Mouse (Mus musculus): Measurements from ENCODE around the gene Fkbp9. TPM values are rescaled to one million over a fixed set of nuclear protein-coding genes. Genes with fewer than 3 reads are reported as not detected.

Fkbp9 gene
- total and polyA plus RNA-seq, 2 experiments from 2014 or later = 90.2 to 123 TPM

DNA sequence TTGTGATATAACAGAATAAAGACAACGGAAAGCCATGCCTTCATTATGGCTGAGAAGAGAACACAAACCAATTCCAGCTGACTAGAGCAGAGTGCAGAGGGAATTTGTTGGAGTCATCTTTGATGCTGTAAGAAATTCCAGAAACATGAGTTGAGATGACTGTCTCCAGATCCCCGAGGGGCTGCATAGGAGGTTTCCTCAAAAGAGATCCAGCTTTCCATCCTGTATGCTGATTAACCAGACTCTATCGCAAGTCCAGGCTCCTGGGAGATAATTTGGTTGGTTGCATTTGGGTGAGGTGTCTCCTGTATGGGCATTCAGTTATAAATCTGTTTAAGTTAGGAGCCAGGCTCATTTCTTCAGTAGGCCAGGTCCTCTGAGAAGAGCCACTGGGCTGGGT is 5.8 kb downstream of the Fkbp9 start:
- H3K4me3 ChIP-seq (ENCODE audit: low read depth, low read length) = no peak overlapping the region
- H3K4me1 ChIP-seq (ENCODE audit: control insufficient read depth, insufficient read depth) = peaks cover 5% of the 10 kb centered on the region; the same call in 1 of the 2 replicates
- no peak overlapping the region for H3K4me2 ChIP-seq (ENCODE audit: low read depth, low read length)
- H3K27me3 ChIP-seq (ENCODE audit: control insufficient read depth, insufficient read depth, low read length) = no peaks in the 10 kb centered on the region
- H3K36me3 ChIP-seq (replicated peaks; ENCODE audit: control insufficient read depth, insufficient read depth, low read length) = peaks cover 30% of the 10 kb centered on the region
- H3K9ac ChIP-seq (replicated peaks; ENCODE audit: low read depth, low read length) = no peak overlapping the region
- no peaks in the 10 kb centered on the region for H3K9me3 ChIP-seq (replicated peaks; ENCODE audit: control insufficient read depth, low read length)
- TF ChIP-seq EP300 (IDR thresholded peaks at IDR 0.05; ENCODE audit: low read depth) (no peak), CTCF (IDR thresholded peaks at IDR 0.05; ENCODE audit: low read depth) (no peak)
- no peak overlapping the region for H3K27ac ChIP-seq (ENCODE audit: low read depth)
- ATAC-seq (ENCODE audit: insufficient read depth, low read depth) (no peak), DNase-seq (ENCODE audit: low spot score) (no peak)
- 79% methylated on average over 3 of the region's 3 CpGs for WGBS

DNA sequence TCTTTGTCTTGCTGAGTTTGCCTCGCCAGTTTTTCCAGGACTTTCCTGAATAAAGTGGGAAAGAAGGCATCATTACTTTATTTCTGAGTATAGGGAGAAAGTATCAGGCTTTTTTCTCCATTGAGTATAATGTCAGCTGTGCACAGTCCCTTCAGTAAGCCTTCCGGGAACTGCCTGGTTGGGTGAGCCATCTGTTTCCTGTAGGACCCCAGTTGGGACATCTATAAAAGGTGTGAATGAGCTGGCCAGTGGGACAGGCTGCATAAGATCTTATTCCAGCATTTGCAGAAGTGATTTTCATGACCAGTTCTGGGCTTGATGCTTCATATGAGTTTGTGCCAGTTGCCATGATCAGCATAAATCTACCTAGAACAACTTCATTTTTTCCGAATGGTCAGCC is 11.4 kb downstream of the Fkbp9 start:
- ATAC-seq (ENCODE audit: insufficient read depth, low read depth) (no peak), DNase-seq (ENCODE audit: low spot score) (no peak)
- H3K9ac ChIP-seq (replicated peaks; ENCODE audit: low read depth, low read length) = no peak overlapping the region
- H3K27me3 ChIP-seq (ENCODE audit: control insufficient read depth, insufficient read depth, low read length) = no peaks in the 10 kb centered on the region
- no peak overlapping the region for H3K27ac ChIP-seq (ENCODE audit: low read depth)
- TF ChIP-seq CTCF (IDR thresholded peaks at IDR 0.05; ENCODE audit: low read depth) = no peak
- no peak for TF ChIP-seq EP300 (IDR thresholded peaks at IDR 0.05; ENCODE audit: low read depth)
- 0 out of 2 replicates have a peak, but pooled peaks cover 5% of the 10 kb centered on the region for H3K36me3 ChIP-seq (replicated peaks; ENCODE audit: control insufficient read depth, insufficient read depth, low read length)
- no peak overlapping the region for H3K4me2 ChIP-seq (ENCODE audit: low read depth, low read length)
- WGBS = 78% methylated on average over 3 of the region's 3 CpGs
- H3K4me3 ChIP-seq (ENCODE audit: low read depth, low read length) = no peak overlapping the region
- H3K9me3 ChIP-seq (replicated peaks; ENCODE audit: control insufficient read depth, low read length) = no peaks in the 10 kb centered on the region
- H3K4me1 ChIP-seq (ENCODE audit: control insufficient read depth, insufficient read depth) = no peaks in the 10 kb centered on the region

DNA sequence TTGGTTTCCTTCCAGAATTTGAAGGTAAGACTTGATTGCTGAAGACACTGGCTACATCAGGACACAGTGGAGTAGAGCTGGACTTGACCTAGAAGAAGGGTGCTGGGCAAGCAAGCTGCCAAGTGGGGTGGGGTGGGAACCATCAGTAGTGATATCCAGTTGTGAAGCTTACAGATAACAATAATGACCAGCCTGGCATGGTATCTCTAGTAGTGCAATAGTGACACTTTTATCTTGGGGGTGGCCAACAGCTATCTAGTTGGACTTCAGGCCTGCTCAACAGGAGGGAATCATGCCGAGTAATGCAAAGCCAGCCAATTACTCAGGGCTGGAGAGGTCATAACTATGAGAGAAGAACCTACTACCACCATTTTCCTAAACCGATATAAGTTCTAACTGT is 12.5 kb downstream of the Fkbp9 start:
- ATAC-seq (ENCODE audit: insufficient read depth, low read depth) = no peak
- H3K4me1 ChIP-seq (ENCODE audit: control insufficient read depth, insufficient read depth) = 0 out of 2 replicates have a peak, but pooled peaks cover 6% of the 10 kb centered on the region
- no peaks in the 10 kb centered on the region for H3K27me3 ChIP-seq (ENCODE audit: control insufficient read depth, insufficient read depth, low read length)
- H3K9ac ChIP-seq (replicated peaks; ENCODE audit: low read depth, low read length) = no peak overlapping the region
- no peak for TF ChIP-seq CTCF (IDR thresholded peaks at IDR 0.05; ENCODE audit: low read depth)
- no peak for TF ChIP-seq EP300 (IDR thresholded peaks at IDR 0.05; ENCODE audit: low read depth)
- H3K4me3 ChIP-seq (ENCODE audit: low read depth, low read length) = no peak overlapping the region
- H3K36me3 ChIP-seq (replicated peaks; ENCODE audit: control insufficient read depth, insufficient read depth, low read length) = 0 out of 2 replicates have a peak, but pooled peaks cover 5% of the 10 kb centered on the region
- H3K4me2 ChIP-seq (ENCODE audit: low read depth, low read length) = no peak overlapping the region
- WGBS = 60% methylated on average over 2 of the region's 2 CpGs
- DNase-seq (ENCODE audit: low spot score) = no peak
- H3K27ac ChIP-seq (ENCODE audit: low read depth) = no peak overlapping the region
- H3K9me3 ChIP-seq (replicated peaks; ENCODE audit: control insufficient read depth, low read length) = no peaks in the 10 kb centered on the region

DNA sequence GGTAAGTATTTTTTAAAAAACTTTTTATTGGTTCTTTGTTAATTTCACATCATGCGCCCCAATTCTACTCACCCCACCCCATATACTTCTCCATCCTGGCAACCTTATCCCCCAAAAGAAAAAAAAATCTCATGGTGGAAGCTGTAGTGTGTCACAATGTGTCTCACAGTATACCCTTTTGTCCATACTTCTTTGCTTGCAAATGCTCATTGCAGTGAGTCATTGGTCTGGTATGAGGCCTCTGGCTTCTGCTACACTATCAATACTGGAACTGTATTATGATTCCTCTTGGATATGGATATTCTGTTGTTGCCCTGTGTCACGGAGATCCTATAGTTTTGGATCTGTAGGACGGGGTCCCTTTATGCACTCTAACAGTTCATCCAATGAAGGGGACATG is 17.1 kb downstream of the Fkbp9 start:
- Histone ChIP-seq H3K9ac (replicated peaks; ENCODE audit: low read depth, low read length) (no peak overlapping the region), H3K4me1 (ENCODE audit: control insufficient read depth, insufficient read depth) (0 out of 2 replicates have a peak, but pooled peaks cover 6% of the 10 kb centered on the region), H3K27ac (ENCODE audit: low read depth) (no peak overlapping the region), H3K9me3 (replicated peaks; ENCODE audit: control insufficient read depth, low read length) (no peaks in the 10 kb centered on the region), H3K27me3 (ENCODE audit: control insufficient read depth, insufficient read depth, low read length) (no peaks in the 10 kb centered on the region), H3K36me3 (replicated peaks; ENCODE audit: control insufficient read depth, insufficient read depth, low read length) (peaks cover 20% of the 10 kb centered on the region), H3K4me3 (ENCODE audit: low read depth, low read length) (no peak overlapping the region), H3K4me2 (ENCODE audit: low read depth, low read length) (no peak overlapping the region)
- DNase-seq (ENCODE audit: low spot score) = no peak
- 86% methylated on average over 3 of the region's 3 CpGs for WGBS
- TF ChIP-seq EP300 (IDR thresholded peaks at IDR 0.05; ENCODE audit: low read depth) (no peak), CTCF (IDR thresholded peaks at IDR 0.05; ENCODE audit: low read depth) (no peak)
- ATAC-seq (ENCODE audit: insufficient read depth, low read depth) = no peak

DNA sequence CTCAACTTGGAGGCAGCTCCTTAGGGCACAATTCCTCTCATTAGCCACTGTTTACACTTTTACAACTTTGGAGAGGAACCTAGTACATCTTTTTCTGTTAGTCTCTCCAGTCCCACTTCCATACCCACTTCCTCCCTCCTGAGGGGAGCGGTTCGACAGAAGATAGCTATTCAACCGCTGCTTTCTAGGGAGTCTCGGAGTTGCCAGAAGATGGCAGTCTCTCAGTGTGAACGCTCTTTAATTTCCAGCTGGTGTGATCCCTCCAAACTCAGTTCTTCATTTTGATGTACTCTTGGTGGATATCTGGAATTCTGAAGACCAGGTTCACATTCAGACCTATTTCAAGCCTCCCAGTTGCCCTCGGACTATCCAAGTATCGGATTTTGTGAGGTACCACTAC is 18.5 kb downstream of the Fkbp9 start:
- 56% methylated on average over 7 of the region's 7 CpGs for WGBS
- 0 out of 2 replicates have a peak, but pooled peaks cover 6% of the 10 kb centered on the region for H3K4me1 ChIP-seq (ENCODE audit: control insufficient read depth, insufficient read depth)
- no peak overlapping the region for H3K4me3 ChIP-seq (ENCODE audit: low read depth, low read length)
- DNase-seq (ENCODE audit: low spot score) = peak; percentile 32
- no peaks in the 10 kb centered on the region for H3K27me3 ChIP-seq (ENCODE audit: control insufficient read depth, insufficient read depth, low read length)
- TF ChIP-seq CTCF (IDR thresholded peaks at IDR 0.05; ENCODE audit: low read depth) = peak; percentile 50
- no peak for TF ChIP-seq EP300 (IDR thresholded peaks at IDR 0.05; ENCODE audit: low read depth)
- no peaks in the 10 kb centered on the region for H3K9me3 ChIP-seq (replicated peaks; ENCODE audit: control insufficient read depth, low read length)
- H3K4me2 ChIP-seq (ENCODE audit: low read depth, low read length) = no peak overlapping the region
- ATAC-seq (ENCODE audit: insufficient read depth, low read depth) = no peak
- peaks cover 27% of the 10 kb centered on the region for H3K36me3 ChIP-seq (replicated peaks; ENCODE audit: control insufficient read depth, insufficient read depth, low read length)
- no peak overlapping the region for H3K27ac ChIP-seq (ENCODE audit: low read depth)
- no peak overlapping the region for H3K9ac ChIP-seq (replicated peaks; ENCODE audit: low read depth, low read length)

DNA sequence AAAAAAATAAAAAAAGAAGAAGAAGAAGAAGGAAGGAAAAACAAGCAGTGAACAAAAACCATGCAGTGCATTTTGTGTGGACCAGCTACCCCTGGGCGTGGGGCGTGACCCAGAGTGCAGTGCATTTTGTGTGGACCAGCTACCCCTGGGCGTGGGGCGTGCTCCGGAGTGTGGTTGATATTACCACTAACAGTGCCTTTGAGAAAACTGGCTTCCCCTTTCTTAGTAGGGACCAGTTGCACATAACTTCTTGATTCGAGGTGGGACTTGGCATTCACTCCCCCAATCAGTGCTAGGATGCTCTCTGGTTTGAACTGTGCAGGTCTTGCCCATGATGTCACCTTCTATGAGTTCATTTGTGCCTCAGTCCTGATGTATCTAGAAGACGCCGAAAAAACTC is 22.9 kb downstream of the Fkbp9 start:
- Histone ChIP-seq H3K4me2 (ENCODE audit: low read depth, low read length) (no peak overlapping the region), H3K9ac (replicated peaks; ENCODE audit: low read depth, low read length) (no peak overlapping the region), H3K27ac (ENCODE audit: low read depth) (no peak overlapping the region), H3K36me3 (replicated peaks; ENCODE audit: control insufficient read depth, insufficient read depth, low read length) (peaks cover 41% of the 10 kb centered on the region), H3K4me3 (ENCODE audit: low read depth, low read length) (no peak overlapping the region), H3K27me3 (ENCODE audit: control insufficient read depth, insufficient read depth, low read length) (no peaks in the 10 kb centered on the region), H3K9me3 (replicated peaks; ENCODE audit: control insufficient read depth, low read length) (no peaks in the 10 kb centered on the region), H3K4me1 (ENCODE audit: control insufficient read depth, insufficient read depth) (no peaks in the 10 kb centered on the region)
- WGBS = 94% methylated on average over 8 of the region's 8 CpGs
- DNase-seq (ENCODE audit: low spot score) = no peak
- no peak for ATAC-seq (ENCODE audit: insufficient read depth, low read depth)
- TF ChIP-seq CTCF (IDR thresholded peaks at IDR 0.05; ENCODE audit: low read depth) = no peak
- TF ChIP-seq EP300 (IDR thresholded peaks at IDR 0.05; ENCODE audit: low read depth) = no peak
